Mouse (Mus musculus): ENCODE results near the gene Auts2.

DNA sequence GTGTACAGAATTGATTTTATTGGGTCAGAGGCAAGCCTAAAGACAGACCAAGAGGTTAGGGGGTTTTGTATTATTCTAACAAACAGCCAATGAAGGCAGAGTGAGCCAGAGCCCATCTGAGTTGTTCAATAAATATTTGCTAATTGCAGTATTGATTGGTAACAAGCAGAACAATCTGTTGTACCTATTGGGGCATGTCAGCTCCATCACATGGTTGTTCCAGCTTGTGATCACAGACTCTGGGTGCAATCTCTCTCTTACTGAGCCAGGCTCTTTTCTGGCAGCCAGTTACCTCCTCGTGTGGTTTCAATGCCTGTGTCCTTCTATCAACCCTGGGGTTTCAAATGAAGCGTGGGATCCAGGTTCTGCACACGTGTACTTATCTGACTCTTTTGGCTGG is 201.8 kb downstream of the Auts2 start:
- no peak for TF ChIP-seq CTCF (IDR thresholded peaks at IDR 0.05)
- TF ChIP-seq EP300 (IDR thresholded peaks at IDR 0.05): no peak

All from lung, postnatal 0 days (tissue).